Mouse (Mus musculus): Measurements from ENCODE around the gene Acta2. TPM values are rescaled to one million over a fixed set of nuclear protein-coding genes. Genes with fewer than 3 reads are reported as not detected.

The Acta2 gene
- polyA plus RNA-seq, 1 experiment, result 117 TPM

DNA sequence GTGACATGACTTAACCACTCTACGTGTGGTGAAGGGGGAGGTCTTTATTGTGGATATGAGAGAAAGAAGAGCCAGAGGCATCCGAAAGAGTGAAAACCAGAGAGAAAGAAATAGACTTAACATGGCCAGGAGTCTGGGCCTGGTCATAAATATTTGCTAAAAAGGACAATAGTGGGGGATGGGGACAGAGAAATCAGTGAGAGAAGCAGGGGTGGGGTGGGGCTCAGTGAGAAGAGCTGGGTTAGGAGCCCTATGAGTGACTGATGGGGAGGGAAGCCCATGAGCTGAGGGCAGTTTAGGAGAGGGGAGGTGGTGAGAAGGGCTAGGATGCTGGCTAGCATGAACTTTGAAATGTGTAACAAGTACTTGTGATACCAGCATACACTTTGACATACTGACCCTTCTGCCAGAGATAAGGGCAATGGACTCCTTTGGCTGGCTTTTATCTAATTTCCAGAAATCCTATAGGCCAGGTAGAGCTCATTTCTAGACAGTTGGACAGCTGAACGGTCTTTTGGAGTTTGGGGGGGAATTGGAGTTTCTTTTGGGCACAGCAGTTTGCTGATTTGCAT, 38.1 kb upstream of the Acta2 start:
- peaks cover 13% of the 10 kb centered on the region for H3K36me3 ChIP-seq (ENCODE audit: control insufficient read depth, insufficient read depth, low read length)
- H3K27me3 ChIP-seq (ENCODE audit: control insufficient read depth, insufficient read depth, low read length), result no peaks in the 10 kb centered on the region
- WGBS, result 89% methylated on average over 3 of the region's 3 CpGs
- no peak for TF ChIP-seq POLR2A (IDR thresholded peaks at IDR 0.05; ENCODE audit: control insufficient read depth, extremely low read depth, insufficient read depth, low read length, poor library complexity)
- TF ChIP-seq CTCF (IDR thresholded peaks at IDR 0.05; ENCODE audit: borderline replicate concordance, control insufficient read depth, extremely low read depth, insufficient read depth, low read length, poor library complexity), result no peak
- H3K27ac ChIP-seq (ENCODE audit: control insufficient read depth, insufficient read depth, low read length), result peak overlapping the region; percentile 38
- H3K4me1 ChIP-seq (replicated peaks; ENCODE audit: control insufficient read depth, insufficient read depth, low read length), result peaks cover 30% of the 10 kb centered on the region
- no peak overlapping the region for H3K4me3 ChIP-seq (ENCODE audit: control insufficient read depth, insufficient read depth, low read length)
- DNase-seq, result no peak

DNA sequence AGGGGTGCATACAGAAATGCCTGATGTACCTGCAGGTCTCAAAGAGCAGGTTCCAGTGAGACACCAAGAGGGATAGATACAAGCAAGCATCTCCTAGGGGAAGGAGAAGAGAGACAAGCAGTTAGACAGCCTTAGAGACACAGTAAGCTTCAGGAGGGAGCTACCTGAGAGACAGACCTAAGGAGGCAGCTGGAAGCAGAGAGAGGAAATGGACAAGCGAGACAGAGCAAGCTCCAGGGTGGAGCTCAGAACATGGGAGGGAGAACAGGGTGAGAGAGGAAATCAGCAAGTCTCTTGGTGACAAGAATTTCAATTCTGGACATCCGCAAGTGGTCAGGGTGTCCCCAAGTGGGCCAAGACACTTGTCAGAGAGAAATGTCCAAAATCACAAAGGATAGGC, 37.3 kb upstream of the Acta2 start:
- Histone ChIP-seq H3K27ac (ENCODE audit: control insufficient read depth, insufficient read depth, low read length) (peak overlapping the region; percentile 73), H3K4me1 (replicated peaks; ENCODE audit: control insufficient read depth, insufficient read depth, low read length) (peaks cover 30% of the 10 kb centered on the region), H3K27me3 (ENCODE audit: control insufficient read depth, insufficient read depth, low read length) (no peaks in the 10 kb centered on the region), H3K36me3 (ENCODE audit: control insufficient read depth, insufficient read depth, low read length) (peaks cover 8% of the 10 kb centered on the region), H3K4me3 (ENCODE audit: control insufficient read depth, insufficient read depth, low read length) (peak overlapping the region; percentile 19; the same call in 1 of the 2 replicates)
- 57% methylated on average over 2 of the region's 2 CpGs for WGBS
- no peak for DNase-seq
- TF ChIP-seq CTCF (IDR thresholded peaks at IDR 0.05; ENCODE audit: borderline replicate concordance, control insufficient read depth, extremely low read depth, insufficient read depth, low read length, poor library complexity), result no peak
- TF ChIP-seq POLR2A (IDR thresholded peaks at IDR 0.05; ENCODE audit: control insufficient read depth, extremely low read depth, insufficient read depth, low read length, poor library complexity), result no peak

DNA sequence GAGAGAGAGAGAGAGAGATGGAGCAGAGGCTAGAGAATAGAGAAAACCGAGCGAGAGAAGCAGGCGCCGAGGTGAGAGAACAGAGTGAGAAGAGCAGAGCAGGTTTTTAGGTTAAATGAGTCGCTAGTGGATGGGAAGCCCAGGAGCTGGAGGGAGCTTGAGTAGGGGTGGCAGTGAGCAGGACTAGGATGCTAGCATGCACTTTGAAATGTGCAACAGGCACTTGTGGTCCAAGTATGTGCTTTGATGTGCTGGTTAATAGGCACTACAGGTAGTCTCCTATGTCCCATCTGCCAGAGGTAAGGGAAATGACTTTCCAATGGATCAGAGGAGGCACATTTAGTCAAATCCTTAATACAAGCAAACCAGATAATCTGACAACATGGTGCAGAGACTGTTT, 36.6 kb upstream of the Acta2 start:
- Histone ChIP-seq H3K4me3 (ENCODE audit: control insufficient read depth, insufficient read depth, low read length) (peak overlapping the region; percentile 29), H3K27me3 (ENCODE audit: control insufficient read depth, insufficient read depth, low read length) (no peaks in the 10 kb centered on the region), H3K27ac (ENCODE audit: control insufficient read depth, insufficient read depth, low read length) (peak overlapping the region; percentile 26; the same call in 1 of the 2 replicates), H3K36me3 (ENCODE audit: control insufficient read depth, insufficient read depth, low read length) (peaks cover 7% of the 10 kb centered on the region), H3K4me1 (replicated peaks; ENCODE audit: control insufficient read depth, insufficient read depth, low read length) (peaks cover 30% of the 10 kb centered on the region)
- WGBS, result 72% methylated on average over 5 of the region's 5 CpGs
- DNase-seq, result no peak
- TF ChIP-seq CTCF (IDR thresholded peaks at IDR 0.05; ENCODE audit: borderline replicate concordance, control insufficient read depth, extremely low read depth, insufficient read depth, low read length, poor library complexity) (no peak), POLR2A (IDR thresholded peaks at IDR 0.05; ENCODE audit: control insufficient read depth, extremely low read depth, insufficient read depth, low read length, poor library complexity) (no peak)

DNA sequence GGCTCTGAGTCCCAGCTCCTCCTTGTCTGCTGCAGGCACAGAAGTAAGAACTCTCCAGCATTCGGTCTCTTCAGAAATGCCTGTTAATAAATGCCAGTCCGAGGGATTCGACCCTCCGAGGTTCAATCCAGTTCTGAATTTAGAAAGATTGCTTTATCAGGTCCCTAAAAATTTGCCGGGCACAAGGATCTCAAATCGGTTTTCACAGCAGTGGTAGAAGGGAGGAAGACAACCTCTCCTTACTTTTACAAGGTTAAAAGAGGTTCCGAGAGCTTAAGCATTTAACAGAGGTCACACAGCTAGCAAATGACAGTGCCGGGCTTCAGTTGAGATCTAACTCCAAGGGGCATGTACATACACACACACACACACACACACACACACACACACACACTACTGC, 36.0 kb upstream of the Acta2 start:
- Histone ChIP-seq H3K4me3 (ENCODE audit: control insufficient read depth, insufficient read depth, low read length) (peak overlapping the region; percentile 51), H3K27ac (ENCODE audit: control insufficient read depth, insufficient read depth, low read length) (peak overlapping the region; percentile 59), H3K36me3 (ENCODE audit: control insufficient read depth, insufficient read depth, low read length) (peaks cover 1% of the 10 kb centered on the region; the same call in 1 of the 2 replicates), H3K4me1 (replicated peaks; ENCODE audit: control insufficient read depth, insufficient read depth, low read length) (peaks cover 33% of the 10 kb centered on the region), H3K27me3 (ENCODE audit: control insufficient read depth, insufficient read depth, low read length) (no peaks in the 10 kb centered on the region)
- TF ChIP-seq POLR2A (IDR thresholded peaks at IDR 0.05; ENCODE audit: control insufficient read depth, extremely low read depth, insufficient read depth, low read length, poor library complexity) (no peak), CTCF (IDR thresholded peaks at IDR 0.05; ENCODE audit: borderline replicate concordance, control insufficient read depth, extremely low read depth, insufficient read depth, low read length, poor library complexity) (no peak)
- 43% methylated on average over 8 of the region's 8 CpGs for WGBS
- DNase-seq, result no peak

DNA sequence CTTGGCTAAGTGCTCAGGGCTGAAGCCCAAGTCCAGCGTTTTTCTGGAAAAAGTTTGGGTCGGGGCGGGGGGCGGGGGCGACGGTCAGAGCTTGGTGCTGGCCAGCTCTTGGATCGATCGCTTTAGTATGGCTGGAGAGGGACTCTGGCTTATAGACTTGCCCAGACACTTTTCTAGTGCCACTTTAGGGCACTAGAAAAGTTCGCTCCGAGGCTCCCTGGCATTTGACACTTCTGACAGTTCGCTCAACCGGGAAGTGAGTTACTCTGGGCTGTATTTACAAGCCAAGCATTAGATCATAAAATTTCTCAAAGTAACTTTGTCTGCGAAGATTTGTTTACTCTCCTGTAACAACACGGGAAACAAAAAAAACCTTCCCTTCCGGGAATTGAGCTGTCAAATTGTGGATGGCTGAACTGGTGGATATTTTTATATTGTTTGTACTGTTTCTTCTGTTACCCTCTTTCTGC, 35.5 kb upstream of the Acta2 start:
- DNase-seq, result no peak
- TF ChIP-seq CTCF (IDR thresholded peaks at IDR 0.05; ENCODE audit: borderline replicate concordance, control insufficient read depth, extremely low read depth, insufficient read depth, low read length, poor library complexity) (no peak), POLR2A (IDR thresholded peaks at IDR 0.05; ENCODE audit: control insufficient read depth, extremely low read depth, insufficient read depth, low read length, poor library complexity) (no peak)
- WGBS, result 3% methylated on average over 15 of the region's 15 CpGs

GRCm38 (mm10) chr19:34289948-34290789, 34.8 kb upstream of the Acta2 start, which contains the start of gene Fas:
Fas (plus strand) TSS chr19:34290666.
- WGBS, result 8% methylated on average over 19 of the region's 19 CpGs
- H3K4me1 ChIP-seq (replicated peaks; ENCODE audit: control insufficient read depth, insufficient read depth, low read length), result peaks cover 37% of the 10 kb centered on the region
- H3K27ac ChIP-seq (ENCODE audit: control insufficient read depth, insufficient read depth, low read length), result peak within 1 kb of the TSS; percentile 59
- DNase-seq, result peak; percentile 87
- TF ChIP-seq POLR2A (IDR thresholded peaks at IDR 0.05; ENCODE audit: control insufficient read depth, extremely low read depth, insufficient read depth, low read length, poor library complexity) (peak; percentile 93), CTCF (IDR thresholded peaks at IDR 0.05; ENCODE audit: borderline replicate concordance, control insufficient read depth, extremely low read depth, insufficient read depth, low read length, poor library complexity) (no peak)
- no peaks in the 10 kb centered on the region for H3K27me3 ChIP-seq (ENCODE audit: control insufficient read depth, insufficient read depth, low read length)
- H3K4me3 ChIP-seq (ENCODE audit: control insufficient read depth, insufficient read depth, low read length), result peak within 1 kb of the TSS; percentile 86
- no peaks in the 10 kb centered on the region for H3K36me3 ChIP-seq (ENCODE audit: control insufficient read depth, insufficient read depth, low read length)

More for the DNA sequence above, 35.5 kb upstream of the Acta2 start:
- Histone ChIP-seq H3K27ac (ENCODE audit: control insufficient read depth, insufficient read depth, low read length) (peak overlapping the region; percentile 59), H3K36me3 (ENCODE audit: control insufficient read depth, insufficient read depth, low read length) (no peaks in the 10 kb centered on the region), H3K4me1 (replicated peaks; ENCODE audit: control insufficient read depth, insufficient read depth, low read length) (peaks cover 37% of the 10 kb centered on the region), H3K27me3 (ENCODE audit: control insufficient read depth, insufficient read depth, low read length) (no peaks in the 10 kb centered on the region), H3K4me3 (ENCODE audit: control insufficient read depth, insufficient read depth, low read length) (peak overlapping the region; percentile 86)
